Mouse (Mus musculus): ENCODE data around the gene Gm9837.

Gm9837 gene

GRCm38 (mm10) chr11:53486822-53487594, 16.7 kb upstream of the Gm9837 start:
- DNase-seq (ENCODE audit: low spot score), result peak; percentile 52

GRCm38 (mm10) chr11:53486351-53486750, 16.1 kb upstream of the Gm9837 start:
- DNase-seq (ENCODE audit: low spot score), result no peak

GRCm38 (mm10) chr11:53485719-53486118, 15.4 kb upstream of the Gm9837 start:
- DNase-seq (ENCODE audit: low spot score), result no peak

- DNase-seq (ENCODE audit: low spot score), result no peak
Measured at GRCm38 (mm10) chr11:53483159-53483891, 13.0 kb upstream of the Gm9837 start.

GRCm38 (mm10) chr11:53481088-53481730, 10.9 kb upstream of the Gm9837 start:
- DNase-seq (ENCODE audit: low spot score), result no peak

GRCm38 (mm10) chr11:53479783-53480301, 9.6 kb upstream of the Gm9837 start, which contains the start of the genes Gm9945 and Sowaha:
Gm9945 (plus strand) TSS chr11:53480166.
Sowaha (minus strand) TSS chr11:53480274.
- no peak for DNase-seq (ENCODE audit: low spot score)

GRCm38 (mm10) chr11:53479171-53479782, 9.0 kb upstream of the Gm9837 start:
- no peak for DNase-seq (ENCODE audit: low spot score)

GRCm38 (mm10) chr11:53478383-53479170, 8.3 kb upstream of the Gm9837 start:
- no peak for DNase-seq (ENCODE audit: low spot score)

GRCm38 (mm10) chr11:53477833-53478232, 7.6 kb upstream of the Gm9837 start:
- no peak for DNase-seq (ENCODE audit: low spot score)

- DNase-seq (ENCODE audit: low spot score), result no peak
Measured at GRCm38 (mm10) chr11:53475620-53476019, 5.3 kb upstream of the Gm9837 start.

- DNase-seq (ENCODE audit: low spot score), result no peak
Measured at GRCm38 (mm10) chr11:53472709-53473108, 2.4 kb upstream of the Gm9837 start.

GRCm38 (mm10) chr11:53469294-53469967, 848 bp downstream of the Gm9837 start:
- no peak for DNase-seq (ENCODE audit: low spot score)

GRCm38 (mm10) chr11:53466231-53466971, 3.9 kb downstream of the Gm9837 start:
- DNase-seq (ENCODE audit: low spot score), result peak; percentile 91

GRCm38 (mm10) chr11:53463551-53464424, 6.5 kb downstream of the Gm9837 start:
- peak; percentile 54 for DNase-seq (ENCODE audit: low spot score)

- no peak for DNase-seq (ENCODE audit: low spot score)
Measured at GRCm38 (mm10) chr11:53461727-53462126, 8.6 kb downstream of the Gm9837 start.

- no peak for DNase-seq (ENCODE audit: low spot score)
Measured at GRCm38 (mm10) chr11:53460192-53460591, 10.1 kb downstream of the Gm9837 start.

- no peak for DNase-seq (ENCODE audit: low spot score)
Measured at GRCm38 (mm10) chr11:53458996-53459395, 11.3 kb downstream of the Gm9837 start.

GRCm38 (mm10) chr11:53457372-53457954, 12.8 kb downstream of the Gm9837 start:
- no peak for DNase-seq (ENCODE audit: low spot score)

All from testis, postnatal 10 days (tissue).